Mouse (Mus musculus) forebrain, embryonic 13.5 days (tissue): ENCODE measurements around the gene Higd2a. TPM values are rescaled to one million over a fixed set of nuclear protein-coding genes. Genes with fewer than 3 reads are reported as not detected.
"Not testable (repeated sequence)": the region's sequence is repeated elsewhere in the genome, so short reads cannot be mapped to it uniquely, and the experiment has no call there.

ENCODE experiments used
- ATAC-seq: fragments of 200-750 bp; cut with Nextera tagmentation; 2 replicates; pipeline ENCODE4 v1.8.0; 2017
- H3K27ac ChIP-seq: fragments of 300-500 bp; sonication (generic); 2 replicates; pipeline ENCODE4 v1.5.1; 2015; ENCODE audit warnings: inconsistent platforms, mild to moderate bottlenecking, moderate library complexity
- H3K27me3 ChIP-seq: fragments of 300-500 bp; sonication (generic); 2 replicates; pipeline ENCODE4 v1.6.1; 2015; ENCODE audit warnings: mild to moderate bottlenecking, inconsistent platforms
- H3K36me3 ChIP-seq: fragments of 300-500 bp; sonication (generic); 2 replicates; pipeline ENCODE4 v1.6.1; 2015; ENCODE audit warnings: mild to moderate bottlenecking, inconsistent platforms; ENCODE audit not compliant: poor library complexity, severe bottlenecking
- H3K4me1 ChIP-seq: fragments of 300-500 bp; sonication (generic); 2 replicates; pipeline ENCODE4 v1.6.1; 2015; ENCODE audit warnings: inconsistent platforms
- H3K4me2 ChIP-seq: fragments of 300-500 bp; sonication (generic); 2 replicates; pipeline ENCODE4 v1.6.1; 2015; ENCODE audit warnings: inconsistent platforms, mild to moderate bottlenecking, moderate library complexity
- H3K4me3 ChIP-seq: fragments of 300-500 bp; sonication (generic); 2 replicates; pipeline ENCODE4 v1.5.1; 2015; ENCODE audit warnings: mild to moderate bottlenecking, inconsistent platforms
- H3K9ac ChIP-seq: fragments of 300-500 bp; sonication (generic); 2 replicates; pipeline ENCODE4 v1.6.1; 2015; ENCODE audit warnings: mild to moderate bottlenecking, inconsistent platforms
- H3K9me3 ChIP-seq: fragments of 300-500 bp; sonication (generic); replicated peaks from 2 replicates; pipeline ENCODE4 v1.6.1; 2016; ENCODE audit warnings: inconsistent platforms
- WGBS: fragments of 180-500 bp; shearing (Covaris S2); methylation state at CpG from one replicate; pipeline ENCODE4 v1.1.7; 2015; 5-methylcytosine and 5-hydroxymethylcytosine counted together
- polyA plus RNA-seq: library from polyadenylated mRNA; unstranded; fragments of >200 nt; fragmentation: Nextera tagmentation; extraction: Ambion mirVana; gene quantifications from 2 replicates; pipeline ENCODE4 v1.2.1, GENCODE M21; 2015

Gene Higd2a
- polyA plus RNA-seq, 1 experiment from 2014 or later, result 209 TPM

GRCm38 (mm10) chr13:54608666-54609065 lies 18.7 kb downstream of the Higd2a start:
- Histone ChIP-seq H3K4me1 (peaks cover 21% of the 10 kb centered on the region), H3K9ac (peak overlapping the region; percentile 48), H3K9me3 (no peaks in the 10 kb centered on the region), H3K4me2 (peak overlapping the region; percentile 39), H3K27me3 (peaks cover 33% of the 10 kb centered on the region), H3K36me3 (no peaks in the 10 kb centered on the region), H3K4me3 (no peak overlapping the region; the same call in 1 of the 2 replicates), H3K27ac (no peak overlapping the region)
- no peak for ATAC-seq
- 7% methylated on average over 8 of the region's 8 CpGs for WGBS

- Histone ChIP-seq H3K4me2 (peak overlapping the region; percentile 39), H3K27me3 (peaks cover 32% of the 10 kb centered on the region), H3K9me3 (no peaks in the 10 kb centered on the region), H3K9ac (peak overlapping the region; percentile 48; the same call in 1 of the 2 replicates), H3K36me3 (no peaks in the 10 kb centered on the region), H3K4me1 (peaks cover 21% of the 10 kb centered on the region), H3K27ac (no peak overlapping the region), H3K4me3 (no peak overlapping the region)
- ATAC-seq, result no peak
- WGBS, result 19% methylated on average over 1 of the region's 1 CpGs
Observed at GRCm38 (mm10) chr13:54609301-54609700, 19.3 kb downstream of the Higd2a start.

GRCm38 (mm10) chr13:54610613-54610971 lies 20.6 kb downstream of the Higd2a start:
- H3K27ac ChIP-seq, result 0 out of 2 replicates have a peak overlapping the region, but pooled peaks have one; percentile 40
- 7% methylated on average over 13 of the region's 13 CpGs for WGBS

GRCm38 (mm10) chr13:54610972-54611754 lies 21.2 kb downstream of the Higd2a start, which contains the start of gene Cltb:
Cltb (minus strand) TSS chr13:54611344.
- peak; percentile 82 for ATAC-seq

More at GRCm38 (mm10) chr13:54610613-54610971, 20.6 kb downstream of the Higd2a start:
- no peaks in the 10 kb centered on the region for H3K9me3 ChIP-seq
- peak overlapping the region; percentile 81 for H3K9ac ChIP-seq
- H3K4me2 ChIP-seq, result peak overlapping the region; percentile 85
- peaks cover 21% of the 10 kb centered on the region for H3K4me1 ChIP-seq
- no peaks in the 10 kb centered on the region for H3K36me3 ChIP-seq
- H3K27me3 ChIP-seq, result peaks cover 24% of the 10 kb centered on the region
- H3K4me3 ChIP-seq, result peak overlapping the region; percentile 62
- 0 out of 2 replicates have a peak, but pooled peaks have one; percentile 16 for ATAC-seq

GRCm38 (mm10) chr13:54613141-54613540 lies 23.1 kb downstream of the Higd2a start:
- not testable (repeated sequence) for H3K4me2 ChIP-seq, H3K9me3 ChIP-seq, H3K4me3 ChIP-seq, ATAC-seq, H3K36me3 ChIP-seq, H3K9ac ChIP-seq, H3K27ac ChIP-seq
- Histone ChIP-seq H3K27me3 (peaks cover 11% of the 10 kb centered on the region), H3K4me1 (peaks cover 21% of the 10 kb centered on the region)
- 84% methylated on average over 8 of the region's 8 CpGs for WGBS

More at GRCm38 (mm10) chr13:54610972-54611754, 21.2 kb downstream of the Higd2a start, which contains the start of gene Cltb:
- H3K27me3 ChIP-seq, result peaks cover 19% of the 10 kb centered on the region
- peak within 1 kb of the TSS; percentile 62 for H3K4me3 ChIP-seq
- no peaks in the 10 kb centered on the region for H3K36me3 ChIP-seq
- peak within 1 kb of the TSS; percentile 40; the same call in 1 of the 2 replicates for H3K27ac ChIP-seq
- peaks cover 21% of the 10 kb centered on the region for H3K4me1 ChIP-seq
- peak within 1 kb of the TSS; percentile 81 for H3K9ac ChIP-seq
- H3K4me2 ChIP-seq, result peak within 1 kb of the TSS; percentile 85
- 1% methylated on average over 63 of the region's 66 CpGs for WGBS
- H3K9me3 ChIP-seq, result no peaks in the 10 kb centered on the region

GRCm38 (mm10) chr13:54616307-54616706 lies 26.3 kb downstream of the Higd2a start:
- Histone ChIP-seq H3K4me2 (no peak overlapping the region), H3K27me3 (no peaks in the 10 kb centered on the region), H3K36me3 (no peaks in the 10 kb centered on the region), H3K27ac (no peak overlapping the region), H3K4me1 (peaks cover 4% of the 10 kb centered on the region; the same call in 1 of the 2 replicates), H3K9me3 (no peaks in the 10 kb centered on the region), H3K4me3 (no peak overlapping the region), H3K9ac (no peak overlapping the region)
- 79% methylated on average over 8 of the region's 8 CpGs for WGBS
- ATAC-seq, result no peak

GRCm38 (mm10) chr13:54616998-54617397 lies 27.0 kb downstream of the Higd2a start:
- Histone ChIP-seq H3K4me3 (no peak overlapping the region), H3K4me1 (no peaks in the 10 kb centered on the region), H3K4me2 (no peak overlapping the region), H3K27ac (no peak overlapping the region), H3K9ac (no peak overlapping the region), H3K36me3 (no peaks in the 10 kb centered on the region), H3K9me3 (no peaks in the 10 kb centered on the region), H3K27me3 (no peaks in the 10 kb centered on the region)
- no peak for ATAC-seq
- WGBS, result 70% methylated on average over 6 of the region's 6 CpGs

- peak within 1 kb of the TSS; percentile 80 for H3K27ac ChIP-seq
- no peaks in the 10 kb centered on the region for H3K27me3 ChIP-seq
- H3K9ac ChIP-seq, result peak within 1 kb of the TSS; percentile 94
- no peaks in the 10 kb centered on the region for H3K9me3 ChIP-seq
- peak within 1 kb of the TSS; percentile 96 for H3K4me3 ChIP-seq
- peak within 1 kb of the TSS; percentile 96 for H3K4me2 ChIP-seq
- WGBS, result 13% methylated on average over 44 of the region's 44 CpGs
- peak; percentile 99 for ATAC-seq
- 0 out of 2 replicates have a peak, but pooled peaks cover 5% of the 10 kb centered on the region for H3K36me3 ChIP-seq
- peaks cover 25% of the 10 kb centered on the region for H3K4me1 ChIP-seq
Observed at GRCm38 (mm10) chr13:54621155-54621932, 31.3 kb downstream of the Higd2a start, which contains the start of gene Faf2. Faf2 (plus strand) TSS chr13:54621784.

GRCm38 (mm10) chr13:54621960-54622521 lies 32.0 kb downstream of the Higd2a start:
- peak overlapping the region; percentile 96 for H3K4me3 ChIP-seq

GRCm38 (mm10) chr13:54629128-54629527 lies 39.1 kb downstream of the Higd2a start:
- H3K27me3 ChIP-seq, result no peaks in the 10 kb centered on the region
- ATAC-seq, result no peak
- WGBS, result 90% methylated on average over 4 of the region's 4 CpGs

More at GRCm38 (mm10) chr13:54621960-54622521, 32.0 kb downstream of the Higd2a start:
- ATAC-seq, result no peak
- Histone ChIP-seq H3K9ac (peak overlapping the region; percentile 94), H3K9me3 (no peaks in the 10 kb centered on the region), H3K4me2 (peak overlapping the region; percentile 96), H3K27me3 (no peaks in the 10 kb centered on the region), H3K4me1 (peaks cover 25% of the 10 kb centered on the region), H3K27ac (peak overlapping the region; percentile 80), H3K36me3 (0 out of 2 replicates have a peak, but pooled peaks cover 5% of the 10 kb centered on the region)
- 1% methylated on average over 27 of the region's 27 CpGs for WGBS

GRCm38 (mm10) chr13:54632731-54633277 lies 42.8 kb downstream of the Higd2a start:
- no peak overlapping the region for H3K27ac ChIP-seq
- no peak overlapping the region for H3K4me2 ChIP-seq
- no peak overlapping the region for H3K4me3 ChIP-seq
- ATAC-seq, result no peak
- H3K9me3 ChIP-seq, result no peaks in the 10 kb centered on the region
- peaks cover 22% of the 10 kb centered on the region for H3K36me3 ChIP-seq
- H3K9ac ChIP-seq, result no peak overlapping the region
- no peaks in the 10 kb centered on the region for H3K4me1 ChIP-seq
- WGBS, result 78% methylated on average over 3 of the region's 3 CpGs
- no peaks in the 10 kb centered on the region for H3K27me3 ChIP-seq

More at GRCm38 (mm10) chr13:54629128-54629527, 39.1 kb downstream of the Higd2a start:
- no peak overlapping the region for H3K27ac ChIP-seq
- H3K4me2 ChIP-seq, result no peak overlapping the region
- peaks cover 7% of the 10 kb centered on the region for H3K4me1 ChIP-seq
- no peaks in the 10 kb centered on the region for H3K9me3 ChIP-seq
- H3K9ac ChIP-seq, result no peak overlapping the region
- no peak overlapping the region for H3K4me3 ChIP-seq
- H3K36me3 ChIP-seq, result peaks cover 15% of the 10 kb centered on the region
